Mouse (Mus musculus) liver, embryonic 16.5 days (tissue): ENCODE measurements around the gene Fxyd6. TPM values are rescaled to one million over a fixed set of nuclear protein-coding genes. Genes with fewer than 3 reads are reported as not detected.

Experiments
- ATAC-seq: fragments of 200-750 bp; cut with Nextera tagmentation; 2 replicates; pipeline ENCODE4 v1.8.0; 2017; ENCODE audit warnings: low read depth, mild to moderate bottlenecking, moderate number of reproducible peaks, moderate library complexity
- H3K27ac ChIP-seq: fragments of 300-500 bp; sonication (generic); 2 replicates; pipeline ENCODE4 v1.5.1; 2014; ENCODE audit warnings: mild to moderate bottlenecking, low read length
- H3K27me3 ChIP-seq: fragments of 300-500 bp; sonication (generic); 2 replicates; pipeline ENCODE4 v1.6.1; 2014; ENCODE audit warnings: low read depth, low read length, mixed read lengths; ENCODE audit not compliant: control insufficient read depth, insufficient read depth
- H3K36me3 ChIP-seq: fragments of 300-500 bp; sonication (generic); 2 replicates; pipeline ENCODE4 v1.6.1; 2014; ENCODE audit warnings: mild to moderate bottlenecking; ENCODE audit not compliant: control insufficient read depth, insufficient read depth
- H3K4me1 ChIP-seq: fragments of 300-500 bp; sonication (generic); 2 replicates; pipeline ENCODE4 v1.6.1; 2014; ENCODE audit warnings: low read depth, low read length, mixed read lengths; ENCODE audit not compliant: control insufficient read depth
- H3K4me2 ChIP-seq: fragments of 300-500 bp; sonication (generic); 2 replicates; pipeline ENCODE4 v1.6.1; 2014; ENCODE audit warnings: low read depth, low read length, mixed read lengths
- H3K4me3 ChIP-seq: fragments of 300-500 bp; sonication (generic); 2 replicates; pipeline ENCODE4 v1.5.1; 2014; ENCODE audit warnings: low read depth, mild to moderate bottlenecking, low read length
- H3K9ac ChIP-seq: fragments of 300-500 bp; sonication (generic); 2 replicates; pipeline ENCODE4 v1.6.1; 2014; ENCODE audit warnings: low read depth, low read length
- H3K9me3 ChIP-seq: fragments of 300-500 bp; sonication (generic); replicated peaks from 2 replicates; pipeline ENCODE4 v1.6.1; 2016; ENCODE audit warnings: low read length; ENCODE audit not compliant: control insufficient read depth
- WGBS: fragments of 180-500 bp; shearing (Covaris S2); extraction: QIAGEN DNeasy Blood & Tissue Kit; methylation state at CpG from one replicate; pipeline ENCODE4 v1.1.7; 2014; ENCODE audit not compliant: insufficient replicate concordance; 5-methylcytosine and 5-hydroxymethylcytosine counted together
- polyA plus RNA-seq: library from polyadenylated mRNA; unstranded; fragments of >200 nt; fragmentation: Nextera tagmentation; extraction: Ambion mirVana; gene quantifications from 2 replicates; pipeline ENCODE4 v1.2.1, GENCODE M21; 2015

The Fxyd6 gene
- polyA plus RNA-seq, 1 experiment from 2014 or later = 2.2 TPM

GRCm38 (mm10) chr9:45422761-45423298 lies 52.8 kb downstream of the Fxyd6 start:
- Histone ChIP-seq H3K27me3 (no peaks in the 10 kb centered on the region; the same call in 1 of the 2 replicates), H3K36me3 (no peaks in the 10 kb centered on the region), H3K4me3 (no peak overlapping the region), H3K27ac (no peak overlapping the region), H3K4me1 (no peaks in the 10 kb centered on the region), H3K4me2 (no peak overlapping the region), H3K9ac (no peak overlapping the region), H3K9me3 (no peaks in the 10 kb centered on the region)
- no peak for ATAC-seq
- 48% methylated on average over 7 of the region's 7 CpGs for WGBS

- peaks cover 29% of the 10 kb centered on the region for H3K27me3 ChIP-seq
- no peaks in the 10 kb centered on the region for H3K36me3 ChIP-seq
- ATAC-seq = no peak
- H3K4me1 ChIP-seq = no peaks in the 10 kb centered on the region
- H3K9me3 ChIP-seq = no peaks in the 10 kb centered on the region
- H3K9ac ChIP-seq = no peak within 1 kb of the TSS
- WGBS = 63% methylated on average over 4 of the region's 4 CpGs
- H3K4me2 ChIP-seq = no peak within 1 kb of the TSS
- H3K4me3 ChIP-seq = no peak within 1 kb of the TSS
- H3K27ac ChIP-seq = no peak within 1 kb of the TSS
Observed at GRCm38 (mm10) chr9:45426456-45426855, 56.5 kb downstream of the Fxyd6 start, which contains the start of gene Dscaml1. Gene Dscaml1, plus strand, starts transcription at chr9:45426628.

DNA sequence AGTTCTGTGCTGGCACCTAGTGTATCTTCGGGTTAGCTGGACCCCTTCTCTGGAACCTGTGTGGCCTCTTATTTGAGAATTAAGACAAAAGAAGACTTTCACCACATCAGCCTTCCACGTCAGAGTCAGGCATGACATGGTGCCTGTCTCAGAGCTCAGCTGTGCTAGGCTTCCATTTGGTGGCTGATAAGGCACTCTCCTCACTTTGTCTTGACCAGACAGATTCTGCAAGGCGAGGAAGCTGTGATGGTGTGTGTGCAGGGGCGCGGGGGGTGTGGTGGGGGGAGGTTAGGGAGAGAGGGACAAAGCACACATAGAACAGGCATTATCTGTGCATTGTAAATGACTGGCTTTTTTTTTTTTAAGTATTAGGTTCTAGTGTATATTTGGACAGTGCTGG lies 59.4 kb downstream of the Fxyd6 start:
- Histone ChIP-seq H3K4me3 (no peak overlapping the region), H3K27me3 (peaks cover 43% of the 10 kb centered on the region), H3K27ac (no peak overlapping the region), H3K36me3 (no peaks in the 10 kb centered on the region), H3K4me2 (no peak overlapping the region), H3K9ac (no peak overlapping the region), H3K9me3 (no peaks in the 10 kb centered on the region), H3K4me1 (no peaks in the 10 kb centered on the region)
- no peak for ATAC-seq
- WGBS = 13% methylated on average over 5 of the region's 5 CpGs

- WGBS = 3% methylated on average over 52 of the region's 54 CpGs
- no peaks in the 10 kb centered on the region for H3K4me1 ChIP-seq
- H3K27ac ChIP-seq = no peak overlapping the region
- no peak for ATAC-seq
- H3K9me3 ChIP-seq = no peaks in the 10 kb centered on the region
- H3K4me2 ChIP-seq = no peak overlapping the region
- H3K4me3 ChIP-seq = no peak overlapping the region
- H3K9ac ChIP-seq = no peak overlapping the region
- no peaks in the 10 kb centered on the region for H3K36me3 ChIP-seq
- peaks cover 43% of the 10 kb centered on the region for H3K27me3 ChIP-seq
Observed at GRCm38 (mm10) chr9:45429951-45430697, 60.1 kb downstream of the Fxyd6 start.

GRCm38 (mm10) chr9:45430698-45430959 lies 60.6 kb downstream of the Fxyd6 start:
- Histone ChIP-seq H3K27ac (no peak overlapping the region), H3K36me3 (no peaks in the 10 kb centered on the region), H3K9me3 (no peaks in the 10 kb centered on the region), H3K4me2 (no peak overlapping the region), H3K4me3 (no peak overlapping the region), H3K4me1 (no peaks in the 10 kb centered on the region), H3K27me3 (peaks cover 43% of the 10 kb centered on the region), H3K9ac (no peak overlapping the region)
- ATAC-seq = no peak
- WGBS = 5% methylated on average over 17 of the region's 17 CpGs

- H3K9ac ChIP-seq = no peak overlapping the region
- no peaks in the 10 kb centered on the region for H3K36me3 ChIP-seq
- no peaks in the 10 kb centered on the region for H3K4me1 ChIP-seq
- H3K4me2 ChIP-seq = no peak overlapping the region
- WGBS = 5% methylated on average over 26 of the region's 26 CpGs
- no peak for ATAC-seq
- no peaks in the 10 kb centered on the region for H3K9me3 ChIP-seq
- H3K4me3 ChIP-seq = no peak overlapping the region
- H3K27me3 ChIP-seq = peaks cover 43% of the 10 kb centered on the region
- H3K27ac ChIP-seq = no peak overlapping the region
Observed at GRCm38 (mm10) chr9:45431150-45431549, 61.2 kb downstream of the Fxyd6 start.

GRCm38 (mm10) chr9:45432639-45433038 lies 62.7 kb downstream of the Fxyd6 start:
- Histone ChIP-seq H3K27ac (no peak overlapping the region), H3K9ac (no peak overlapping the region), H3K4me1 (no peaks in the 10 kb centered on the region), H3K27me3 (peaks cover 43% of the 10 kb centered on the region), H3K4me3 (no peak overlapping the region), H3K36me3 (no peaks in the 10 kb centered on the region), H3K9me3 (no peaks in the 10 kb centered on the region), H3K4me2 (no peak overlapping the region)
- 57% methylated on average over 12 of the region's 12 CpGs for WGBS
- no peak for ATAC-seq

- no peaks in the 10 kb centered on the region for H3K4me1 ChIP-seq
- H3K9ac ChIP-seq = no peak overlapping the region
- H3K27me3 ChIP-seq = peaks cover 43% of the 10 kb centered on the region
- no peak for ATAC-seq
- 56% methylated on average over 9 of the region's 9 CpGs for WGBS
- no peak overlapping the region for H3K4me2 ChIP-seq
- no peaks in the 10 kb centered on the region for H3K36me3 ChIP-seq
- no peak overlapping the region for H3K27ac ChIP-seq
- H3K4me3 ChIP-seq = no peak overlapping the region
- no peaks in the 10 kb centered on the region for H3K9me3 ChIP-seq
Observed at GRCm38 (mm10) chr9:45433119-45433518, 63.1 kb downstream of the Fxyd6 start.

DNA sequence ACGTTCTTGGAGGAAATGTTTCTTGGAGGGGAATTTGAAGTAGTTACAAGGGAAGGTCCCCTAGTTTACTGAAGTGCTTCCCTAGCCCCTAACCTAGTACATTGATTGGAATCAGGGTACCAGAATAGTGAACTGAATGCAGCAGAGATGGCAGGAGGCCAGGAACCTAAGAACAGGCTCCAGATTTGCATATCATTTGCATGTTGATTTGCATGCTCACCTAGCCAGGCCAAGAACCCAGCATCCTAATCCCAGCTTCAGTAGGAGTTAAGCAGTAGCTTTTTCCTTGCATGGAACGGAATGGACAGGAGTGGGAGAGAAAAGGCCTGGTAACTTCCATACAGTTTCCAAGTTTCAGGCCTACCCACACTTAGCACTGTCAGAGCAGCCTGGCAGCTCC lies 64.2 kb downstream of the Fxyd6 start:
- H3K4me3 ChIP-seq = no peak overlapping the region
- 46% methylated on average over 2 of the region's 2 CpGs for WGBS
- H3K9me3 ChIP-seq = no peaks in the 10 kb centered on the region
- peaks cover 37% of the 10 kb centered on the region for H3K27me3 ChIP-seq
- H3K4me1 ChIP-seq = no peaks in the 10 kb centered on the region
- no peak overlapping the region for H3K27ac ChIP-seq
- ATAC-seq = no peak
- no peaks in the 10 kb centered on the region for H3K36me3 ChIP-seq
- no peak overlapping the region for H3K4me2 ChIP-seq
- no peak overlapping the region for H3K9ac ChIP-seq
